Mouse (Mus musculus) frontal cortex, adult 2 months (tissue): Measurements from ENCODE around the gene Rab8b. TPM values are rescaled to one million over a fixed set of nuclear protein-coding genes. Genes with fewer than 3 reads are reported as not detected.

Experiments used
- polyA plus RNA-seq: library from polyadenylated mRNA; depleted of rRNA; stranded (reverse); fragments of >200 nt; gene quantifications from 2 replicates; pipeline ENCODE4 v1.2.3, GENCODE M21; 2012; rRNA removed

Rab8b gene
- polyA plus RNA-seq, 1 experiment = 19.4 TPM

Other genes with a start within 250 kb of the Rab8b start
- 10.6 and 13.6 TPM in 2 replicates for gene Car12, start 206.0 kb downstream of the Rab8b start, polyA plus RNA-seq
- 16.5 and 18.1 TPM in 2 replicates for gene Aph1b, start 124.2 kb downstream of the Rab8b start, polyA plus RNA-seq
- 0.42 and 0.44 TPM in 2 replicates for gene Gm10647, start 122.6 kb downstream of the Rab8b start, polyA plus RNA-seq
- gene Aph1c, start 85.0 kb downstream of the Rab8b start, polyA plus RNA-seq = 7.1 and 7.2 TPM in 2 replicates
- gene Rps27l, start 26.4 kb upstream of the Rab8b start, polyA plus RNA-seq = 54.6 and 58.6 TPM in 2 replicates
- gene Lactb, start 55.8 kb upstream of the Rab8b start, polyA plus RNA-seq = 20.4 and 21.0 TPM in 2 replicates
- gene Tpm1, start 129.7 kb upstream of the Rab8b start, polyA plus RNA-seq = 265 and 280 TPM in 2 replicates